Mouse (Mus musculus): ENCODE data around the gene Actn1.
"Not testable (repeated sequence)": the region's sequence is repeated elsewhere in the genome, so short reads cannot be mapped to it uniquely, and the experiment has no call there.

Actn1 gene

GRCm38 (mm10) chr12:80260056-80260743 is at the start of gene Actn1:
Gene Actn1, minus strand, starts transcription at chr12:80260371.
- in situ Hi-C loops (cut with MseI, MboI), result no loop called here

GRCm38 (mm10) chr12:80307556-80307955 is 47.4 kb upstream of the Actn1 start:
- in situ Hi-C loops (cut with MseI, MboI), result no loop called here

GRCm38 (mm10) chr12:80304518-80304917 is 44.3 kb upstream of the Actn1 start:
- in situ Hi-C loops (cut with MseI, MboI), result no loop called here

- in situ Hi-C loops (cut with MseI, MboI), result no loop called here
Measured at GRCm38 (mm10) chr12:80300833-80301456, 40.8 kb upstream of the Actn1 start.

- in situ Hi-C loops (cut with MseI, MboI), result no loop called here
Measured at GRCm38 (mm10) chr12:80298714-80299113, 38.5 kb upstream of the Actn1 start.

GRCm38 (mm10) chr12:80291895-80292435 is 31.8 kb upstream of the Actn1 start:
- in situ Hi-C loops (cut with MseI, MboI), result no loop called here

- in situ Hi-C loops (cut with MseI, MboI), result no loop called here
Measured at GRCm38 (mm10) chr12:80290964-80291363, 30.8 kb upstream of the Actn1 start.

GRCm38 (mm10) chr12:80290483-80290882 is 30.3 kb upstream of the Actn1 start:
- in situ Hi-C loops (cut with MseI, MboI), result no loop called here

GRCm38 (mm10) chr12:80289722-80290121 is 29.6 kb upstream of the Actn1 start:
- in situ Hi-C loops (cut with MseI, MboI), result no loop called here

- in situ Hi-C loops (cut with MseI, MboI), result no loop called here
Measured at GRCm38 (mm10) chr12:80285890-80286289, 25.7 kb upstream of the Actn1 start.

GRCm38 (mm10) chr12:80284251-80284650 is 24.1 kb upstream of the Actn1 start:
- in situ Hi-C loops (cut with MseI, MboI), result not testable (repeated sequence)

GRCm38 (mm10) chr12:80278866-80279265 is 18.7 kb upstream of the Actn1 start:
- in situ Hi-C loops (cut with MseI, MboI), result no loop called here

- in situ Hi-C loops (cut with MseI, MboI), result no loop called here
Measured at GRCm38 (mm10) chr12:80277428-80277827, 17.3 kb upstream of the Actn1 start.

- in situ Hi-C loops (cut with MseI, MboI), result no loop called here
Measured at GRCm38 (mm10) chr12:80275187-80275820, 15.1 kb upstream of the Actn1 start.

- in situ Hi-C loops (cut with MseI, MboI), result no loop called here
Measured at GRCm38 (mm10) chr12:80273020-80273686, 13.0 kb upstream of the Actn1 start.

GRCm38 (mm10) chr12:80271806-80272205 is 11.6 kb upstream of the Actn1 start:
- in situ Hi-C loops (cut with MseI, MboI), result no loop called here

GRCm38 (mm10) chr12:80270924-80271323 is 10.8 kb upstream of the Actn1 start:
- in situ Hi-C loops (cut with MseI, MboI), result no loop called here

- in situ Hi-C loops (cut with MseI, MboI), result no loop called here
Measured at GRCm38 (mm10) chr12:80269303-80269702, 9.1 kb upstream of the Actn1 start.

- in situ Hi-C loops (cut with MseI, MboI), result no loop called here
Measured at GRCm38 (mm10) chr12:80267962-80268361, 7.8 kb upstream of the Actn1 start.

GRCm38 (mm10) chr12:80264388-80264787 is 4.2 kb upstream of the Actn1 start:
- in situ Hi-C loops (cut with MseI, MboI), result not testable (repeated sequence)

GRCm38 (mm10) chr12:80260744-80261695 is 849 bp upstream of the Actn1 start:
- in situ Hi-C loops (cut with MseI, MboI), result no loop called here
